Mouse (Mus musculus) liver, adult 2 months (tissue): ENCODE results near the gene Palm3. TPM values are rescaled to one million over a fixed set of nuclear protein-coding genes. Genes with fewer than 3 reads are reported as not detected.
"Not testable (repeated sequence)": the region's sequence is repeated elsewhere in the genome, so short reads cannot be mapped to it uniquely, and the experiment has no call there.

Experiments used
- DNase-seq: peaks from one replicate; pipeline ENCODE4 v3.0.0-alpha.2; 2011; ENCODE audit warnings: low read depth, low spot score; ENCODE audit errors: extremely low read depth
- H3K27ac ChIP-seq: fragments of 200-500 bp; replicated peaks from 2 replicates; pipeline ENCODE4 v1.5.1; 2012; ENCODE audit warnings: low read depth, mild to moderate bottlenecking, control low read depth, inconsistent platforms, low read length; ENCODE audit not compliant: insufficient read depth
- H3K27me3 ChIP-seq: fragments of 200-500 bp; 2 replicates; pipeline ENCODE4 v1.6.1; 2012; ENCODE audit warnings: mild to moderate bottlenecking, moderate library complexity, low read length, inconsistent platforms; ENCODE audit not compliant: control insufficient read depth, insufficient read depth
- H3K36me3 ChIP-seq: fragments of 200-500 bp; 2 replicates; pipeline ENCODE4 v1.6.1; 2012; ENCODE audit warnings: low read length, inconsistent platforms; ENCODE audit not compliant: control insufficient read depth, insufficient read depth
- H3K4me1 ChIP-seq: fragments of 200-500 bp; 2 replicates; pipeline ENCODE4 v1.6.1; 2011; ENCODE audit warnings: low read length; ENCODE audit not compliant: control insufficient read depth, insufficient read depth
- H3K4me3 ChIP-seq: fragments of 200-500 bp; 2 replicates; pipeline ENCODE4 v1.5.1; 2011; ENCODE audit warnings: low read depth, mild to moderate bottlenecking, control low read depth, low read length, moderate library complexity; ENCODE audit not compliant: insufficient read depth
- H3K79me2 ChIP-seq: fragments of 200-500 bp; 2 replicates; pipeline ENCODE4 v1.6.1; 2012; ENCODE audit warnings: inconsistent platforms, mild to moderate bottlenecking, low read length, moderate library complexity; ENCODE audit not compliant: control insufficient read depth, insufficient read depth
- H3K9ac ChIP-seq: fragments of 200-500 bp; 2 replicates; pipeline ENCODE4 v1.6.1; 2012; ENCODE audit warnings: low read depth, mild to moderate bottlenecking, control low read depth, inconsistent platforms, low read length
- CTCF ChIP-seq: fragments of 200-500 bp; IDR thresholded peaks from 2 replicates; pipeline ENCODE4 v1.5.1; 2011; ENCODE audit warnings: low read depth, low read length, control low read depth
- POLR2A ChIP-seq: fragments of 200-500 bp; IDR thresholded peaks from 2 replicates; pipeline ENCODE4 v1.6.1; 2011; ENCODE audit warnings: low read length, control low read depth; ENCODE audit not compliant: insufficient read depth; ENCODE audit errors: extremely low read depth
- whole genome bisulfite sequencing: fragments of 180-500 bp; shearing (Covaris S2); methylation state at CpG from one replicate; pipeline ENCODE4 v1.1.7; 2018; 5-methylcytosine and 5-hydroxymethylcytosine counted together
- polyA plus RNA-seq: library from polyadenylated mRNA; depleted of rRNA; stranded (reverse); fragments of >200 nt; gene quantifications from 2 replicates; pipeline ENCODE4 v1.2.3, GENCODE M21; 2012
- total RNA-seq: library from RNA; depleted of rRNA; stranded (reverse); fragments of >200 nt; gene quantifications from 2 replicates; pipeline ENCODE4 v1.2.3, GENCODE M21; 2014

The Palm3 gene
- total and polyA plus RNA-seq, 2 experiments = not detected

- WGBS = 93% methylated on average over 7 of the region's 7 CpGs
- DNase-seq = no peak
- no peak overlapping the region for H3K9ac ChIP-seq
These were observed 39.7 kb upstream of the Palm3 start for GRCm38 (mm10) chr8:83981533-83981932.

GRCm38 (mm10) chr8:83982449-83982848 is 38.8 kb upstream of the Palm3 start:
- TF ChIP-seq POLR2A (no peak), CTCF (no peak)
- 79% methylated on average over 4 of the region's 4 CpGs for whole genome bisulfite sequencing
- Histone ChIP-seq H3K36me3 (peaks cover 25% of the 10 kb centered on the region), H3K4me1 (peaks cover 4% of the 10 kb centered on the region), H3K27ac (no peak overlapping the region), H3K9ac (no peak overlapping the region), H3K27me3 (no peaks in the 10 kb centered on the region), H3K4me3 (no peak overlapping the region), H3K79me2 (peaks cover 6% of the 10 kb centered on the region; the same call in 1 of the 2 replicates)
- DNase-seq = no peak

More at GRCm38 (mm10) chr8:83981533-83981932, 39.7 kb upstream of the Palm3 start:
- H3K27ac ChIP-seq = no peak overlapping the region
- H3K36me3 ChIP-seq = peaks cover 19% of the 10 kb centered on the region; the same call in 1 of the 2 replicates
- TF ChIP-seq POLR2A = no peak
- TF ChIP-seq CTCF = no peak
- no peaks in the 10 kb centered on the region for H3K27me3 ChIP-seq
- no peak overlapping the region for H3K4me3 ChIP-seq
- H3K4me1 ChIP-seq = peaks cover 7% of the 10 kb centered on the region
- H3K79me2 ChIP-seq = peaks cover 13% of the 10 kb centered on the region; the same call in 1 of the 2 replicates

DNA sequence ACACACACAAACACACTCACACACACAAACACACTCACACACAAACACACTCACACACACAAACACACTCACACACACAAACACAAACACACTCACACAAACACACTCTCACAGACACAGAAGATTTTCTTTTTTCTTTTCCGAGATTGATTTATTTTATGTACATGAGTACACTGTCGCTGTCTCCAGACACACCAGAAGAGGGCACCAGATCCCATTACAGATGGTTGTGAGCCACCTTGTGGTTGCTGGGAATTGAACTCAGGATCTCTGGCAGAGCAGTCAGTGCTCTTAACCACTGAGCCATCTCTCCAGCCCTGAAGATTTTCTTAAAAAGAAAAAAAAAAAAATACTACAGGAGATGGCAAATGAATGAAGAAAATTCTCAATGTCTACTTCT is 38.0 kb upstream of the Palm3 start:
- not testable (repeated sequence) for DNase-seq, H3K9ac ChIP-seq, H3K79me2 ChIP-seq, H3K27ac ChIP-seq, H3K27me3 ChIP-seq, H3K4me3 ChIP-seq, H3K4me1 ChIP-seq
- peaks cover 32% of the 10 kb centered on the region for H3K36me3 ChIP-seq
- 97% methylated on average over 2 of the region's 2 CpGs for WGBS

GRCm38 (mm10) chr8:83989243-83989642 is 32.0 kb upstream of the Palm3 start:
- H3K27ac ChIP-seq = no peak overlapping the region
- H3K79me2 ChIP-seq = no peaks in the 10 kb centered on the region
- 82% methylated on average over 7 of the region's 7 CpGs for WGBS
- H3K4me1 ChIP-seq = no peaks in the 10 kb centered on the region
- DNase-seq = no peak
- H3K27me3 ChIP-seq = no peaks in the 10 kb centered on the region
- H3K36me3 ChIP-seq = peaks cover 52% of the 10 kb centered on the region
- TF ChIP-seq POLR2A = no peak
- no peak for TF ChIP-seq CTCF
- no peak overlapping the region for H3K4me3 ChIP-seq
- H3K9ac ChIP-seq = no peak overlapping the region

- Histone ChIP-seq H3K27me3 (no peaks in the 10 kb centered on the region), H3K79me2 (no peaks in the 10 kb centered on the region), H3K4me1 (no peaks in the 10 kb centered on the region), H3K4me3 (no peak overlapping the region), H3K36me3 (peaks cover 47% of the 10 kb centered on the region), H3K9ac (no peak overlapping the region), H3K27ac (no peak overlapping the region)
- 93% methylated on average over 14 of the region's 14 CpGs for WGBS
- no peak for TF ChIP-seq POLR2A
- TF ChIP-seq CTCF = no peak
- DNase-seq = no peak
These were observed 31.1 kb upstream of the Palm3 start for GRCm38 (mm10) chr8:83990170-83990569.

GRCm38 (mm10) chr8:83992488-83992887 is 28.8 kb upstream of the Palm3 start:
- Histone ChIP-seq H3K36me3 (peaks cover 32% of the 10 kb centered on the region), H3K27ac (no peak overlapping the region), H3K4me1 (no peaks in the 10 kb centered on the region; the same call in 1 of the 2 replicates), H3K27me3 (no peaks in the 10 kb centered on the region), H3K79me2 (no peaks in the 10 kb centered on the region), H3K4me3 (no peak overlapping the region), H3K9ac (no peak overlapping the region)
- TF ChIP-seq CTCF = no peak
- no peak for TF ChIP-seq POLR2A
- WGBS = 56% methylated on average over 2 of the region's 2 CpGs
- no peak for DNase-seq
